19 mouse cellular contexts compared by ENCODE assay signal in genomic region chr9:69226424-69226823, GRCm38 (mm10).
DNase-seq lines count a peak whose midpoint lies in the region; ATAC-seq and TF ChIP-seq lines count a peak whose summit lies in the region.
"Had no signal": no experiment of that assay in that cellular context is flagged by ENCODE, and none has a peak within 500 bp of the region (broad histone marks: within the 10 kb centered on the region; RNA-seq: fewer than 3 reads in every experiment).

No protein-coding gene starts in this region.

- WGBS in hindbrain, embryonic 10.5 days, result 49% methylated on average over 3 of the region's 3 CpGs
- 45% methylated on average over 3 of the region's 3 CpGs for WGBS in hindbrain, postnatal 0 days
- 39% methylated on average over 3 of the region's 3 CpGs for WGBS in embryonic facial prominence, embryonic 11.5 days
- 56% methylated on average over 3 of the region's 3 CpGs for WGBS in stomach, postnatal 0 days

- no peak for TF ChIP-seq CTCF in hindbrain, postnatal 0 days (IDR thresholded peaks at IDR 0.05; ENCODE audit: low read depth)
- no peak for TF ChIP-seq CTCF in brain, embryonic 14.5 days (IDR thresholded peaks at IDR 0.05; ENCODE audit: borderline replicate concordance, extremely low read depth, insufficient read depth, insufficient read length)
- TF ChIP-seq CTCF in left cerebral cortex, adult 2 months (IDR thresholded peaks at IDR 0.05), result no peak
- no peak for TF ChIP-seq CTCF in stomach, postnatal 0 days (IDR thresholded peaks at IDR 0.05; ENCODE audit: low read depth)

- H3K9me3 ChIP-seq in hindbrain, embryonic 10.5 days, result no peaks in the 10 kb centered on the region
- H3K9me3 ChIP-seq in hindbrain, postnatal 0 days (ENCODE audit: low read length), result no peaks in the 10 kb centered on the region
- H3K9me3 ChIP-seq in embryonic facial prominence, embryonic 11.5 days (replicated peaks; ENCODE audit: control insufficient read depth, low read length), result no peaks in the 10 kb centered on the region
- no peaks in the 10 kb centered on the region for H3K9me3 ChIP-seq in stomach, postnatal 0 days (ENCODE audit: control insufficient read depth, low read length)
- H3K9me3 ChIP-seq: hindbrain, embryonic 13.5 days; neural tube, embryonic 13.5 days had no signal

- no peak overlapping the region for H3K27ac ChIP-seq in hindbrain, embryonic 10.5 days
- no peak overlapping the region for H3K27ac ChIP-seq in hindbrain, postnatal 0 days
- no peak overlapping the region for H3K27ac ChIP-seq in embryonic facial prominence, embryonic 11.5 days (replicated peaks; ENCODE audit: low read depth, low read length)
- H3K27ac ChIP-seq in left cerebral cortex, adult 2 months, result no peak overlapping the region
- H3K27ac ChIP-seq in stomach, postnatal 0 days (replicated peaks), result no peak overlapping the region
- H3K27ac ChIP-seq: heart, adult 2 months; hindbrain, embryonic 13.5 days; neural tube, embryonic 13.5 days had no signal

- no peak overlapping the region for H3K9ac ChIP-seq in hindbrain, postnatal 0 days (replicated peaks; ENCODE audit: low read length)
- H3K9ac ChIP-seq in embryonic facial prominence, embryonic 11.5 days (replicated peaks; ENCODE audit: low read length), result no peak overlapping the region
- no peak overlapping the region for H3K9ac ChIP-seq in stomach, postnatal 0 days (ENCODE audit: low read length)
- H3K9ac ChIP-seq: hindbrain, embryonic 13.5 days; neural tube, embryonic 13.5 days had no signal

- no peak overlapping the region for H3K4me2 ChIP-seq in hindbrain, postnatal 0 days (ENCODE audit: low read depth, low read length)
- no peak overlapping the region for H3K4me2 ChIP-seq in embryonic facial prominence, embryonic 11.5 days (ENCODE audit: low read depth, low read length)
- H3K4me2 ChIP-seq in stomach, postnatal 0 days (replicated peaks; ENCODE audit: low read depth), result no peak overlapping the region
- H3K4me2 ChIP-seq: hindbrain, embryonic 13.5 days; neural tube, embryonic 13.5 days had no signal

- ATAC-seq in hindbrain, postnatal 0 days, result no peak
- ATAC-seq in embryonic facial prominence, embryonic 11.5 days (replicated peaks; ENCODE audit: insufficient number of reproducible peaks, low FRiP score, low TSS enrichment, low read depth), result no peak
- ATAC-seq in stomach, postnatal 0 days (ENCODE audit: low FRiP score, low TSS enrichment), result no peak
- ATAC-seq: forebrain, embryonic 16.5 days; intestine, embryonic 16.5 days; midbrain, embryonic 16.5 days had no signal

- H3K4me1 ChIP-seq in hindbrain, embryonic 10.5 days (replicated peaks), result peaks cover 6% of the 10 kb centered on the region
- no peaks in the 10 kb centered on the region for H3K4me1 ChIP-seq in hindbrain, postnatal 0 days (ENCODE audit: insufficient read depth, low read length)
- no peaks in the 10 kb centered on the region for H3K4me1 ChIP-seq in embryonic facial prominence, embryonic 11.5 days (ENCODE audit: control insufficient read depth, insufficient read depth, low read length)
- no peaks in the 10 kb centered on the region for H3K4me1 ChIP-seq in stomach, postnatal 0 days (replicated peaks; ENCODE audit: control insufficient read depth, insufficient read depth)
- H3K4me1 ChIP-seq: hindbrain, embryonic 13.5 days had no signal

- no peak overlapping the region for H3K4me3 ChIP-seq in hindbrain, embryonic 10.5 days
- no peak overlapping the region for H3K4me3 ChIP-seq in hindbrain, postnatal 0 days (ENCODE audit: low read length)
- no peak overlapping the region for H3K4me3 ChIP-seq in embryonic facial prominence, embryonic 11.5 days (ENCODE audit: low read depth, low read length)
- no peak overlapping the region for H3K4me3 ChIP-seq in left cerebral cortex, adult 2 months
- H3K4me3 ChIP-seq in stomach, postnatal 0 days (ENCODE audit: low read depth, low read length), result no peak overlapping the region
- H3K4me3 ChIP-seq: erythroblast, embryonic 14.5 days; heart, adult 2 months; hindbrain, embryonic 13.5 days; neural tube, embryonic 13.5 days had no signal

- intact Hi-C loops in left cerebral cortex, adult 2 months (cut with DNase I), result no loop called here

- no peak for TF ChIP-seq EP300 in stomach, postnatal 0 days (optimal IDR thresholded peaks at IDR 0.05)

- DNase-seq in hindbrain, embryonic 10.5 days (ENCODE audit: low spot score), result peak; percentile 8
- DNase-seq in hindbrain, postnatal 0 days (ENCODE audit: low spot score), result no peak
- peak; percentile 36 for DNase-seq in brain, embryonic 14.5 days (ENCODE audit: low read depth)
- peak; percentile 19 for DNase-seq in embryonic facial prominence, embryonic 11.5 days (ENCODE audit: low spot score)
- DNase-seq in lung, postnatal 4 days, result peak; percentile 19 to 33
- no peak for DNase-seq in left cerebral cortex, adult 2 months (ENCODE audit: extremely low spot score in 1 of 2, low spot score in 2 of 2)
- DNase-seq in stomach, postnatal 0 days (ENCODE audit: low spot score), result no peak
- DNase-seq: adrenal gland, postnatal 36 days; cerebellum, postnatal 25 days; heart, adult 2 months; kidney, postnatal 10 days; liver had no signal

- TF ChIP-seq POLR2A in brain, embryonic 14.5 days (IDR thresholded peaks at IDR 0.05; ENCODE audit: borderline replicate concordance, extremely low read depth, insufficient read depth, insufficient read length, poor library complexity, severe bottlenecking), result no peak

- H3K27me3 ChIP-seq in hindbrain, embryonic 10.5 days (ENCODE audit: insufficient read depth, poor library complexity, severe bottlenecking), result no peaks in the 10 kb centered on the region
- H3K27me3 ChIP-seq in hindbrain, postnatal 0 days (ENCODE audit: insufficient read depth, low read length), result no peaks in the 10 kb centered on the region
- no peaks in the 10 kb centered on the region for H3K27me3 ChIP-seq in embryonic facial prominence, embryonic 11.5 days (ENCODE audit: control insufficient read depth, insufficient read depth, low read length)
- H3K27me3 ChIP-seq in stomach, postnatal 0 days (ENCODE audit: control insufficient read depth, insufficient read depth, low read length), result no peaks in the 10 kb centered on the region
- H3K27me3 ChIP-seq: CH12.LX; hindbrain, embryonic 13.5 days had no signal

- H3K36me3 ChIP-seq in hindbrain, embryonic 10.5 days, result no peaks in the 10 kb centered on the region
- no peaks in the 10 kb centered on the region for H3K36me3 ChIP-seq in hindbrain, postnatal 0 days (ENCODE audit: insufficient read depth, low read length)
- no peaks in the 10 kb centered on the region for H3K36me3 ChIP-seq in embryonic facial prominence, embryonic 11.5 days (replicated peaks; ENCODE audit: control insufficient read depth, insufficient read depth, low read depth, low read length)
- H3K36me3 ChIP-seq in stomach, postnatal 0 days (ENCODE audit: control insufficient read depth, insufficient read depth, low read length), result no peaks in the 10 kb centered on the region
- H3K36me3 ChIP-seq: hindbrain, embryonic 13.5 days; neural tube, embryonic 13.5 days had no signal

Comparison
In these comparisons a context has a peak if more than half of its experiments do, and no peak if none do; other contexts are left out.
1. DNase-seq: peak in hindbrain, embryonic 10.5 days (single experiment), brain, embryonic 14.5 days (single experiment), embryonic facial prominence, embryonic 11.5 days (single experiment) and lung, postnatal 4 days (2 of 2); none in hindbrain, postnatal 0 days (single experiment), left cerebral cortex, adult 2 months (0 of 2) and stomach, postnatal 0 days (single experiment).